Mouse (Mus musculus) heart, postnatal 36 days (tissue): ENCODE measurements around the gene Adamts8. TPM values are rescaled to one million over a fixed set of nuclear protein-coding genes. Genes with fewer than 3 reads are reported as not detected.

Source experiments
- DNase-seq, 2 experiments: peaks; one replicate each; pipeline ENCODE4 v3.0.0; 2021 to 2022
- intact Hi-C: fragments of 180-260 bp; cut with DNase I; formaldehyde crosslinking; loops from one replicate; pipeline ENCODE4 v1.15.1; 2025
- total RNA-seq, 2 experiments: library from RNA; stranded (reverse); gene quantifications; 2 replicates each; pipeline ENCODE4 v1.2.3; 2021

The Adamts8 gene
- total RNA-seq, 2 experiments from 2014 or later: 3.2 to 4.0 TPM

- intact Hi-C loops: loop anchor here (2.0 to 5.0 kb wide), 2 partner anchors 77 to 359 kb away; no protein-coding TSS in a partner anchor
- peak in 1 of 2 experiments; percentile 28 for DNase-seq
Measured at GRCm38 (mm10) chr9:30921261-30922103, 20.9 kb upstream of the Adamts8 start.

- peak; percentile 63 to 72 for DNase-seq
- intact Hi-C loops: loop anchor here (5.0 kb wide), 1 partner anchor 360 kb away; no protein-coding TSS in a partner anchor
Measured at GRCm38 (mm10) chr9:30922197-30922894, 20.0 kb upstream of the Adamts8 start, which contains the start of gene Adamts15. Gene Adamts15 (minus strand): TSS chr9:30922452.

GRCm38 (mm10) chr9:30928759-30929158 is 13.6 kb upstream of the Adamts8 start:
- intact Hi-C loops: no loop called here
- DNase-seq: no peak

- intact Hi-C loops: no loop called here
- no peak for DNase-seq
Measured at GRCm38 (mm10) chr9:30932346-30932745, 10.0 kb upstream of the Adamts8 start.

GRCm38 (mm10) chr9:30934827-30935226 is 7.5 kb upstream of the Adamts8 start:
- intact Hi-C loops: loop anchor here (5.0 kb wide), 1 partner anchor 203 kb away; no protein-coding TSS in a partner anchor

GRCm38 (mm10) chr9:30936674-30937438 is 5.5 kb upstream of the Adamts8 start:
- peak; percentile 54 to 72 for DNase-seq
- intact Hi-C loops: loop anchor here (2.0 to 5.0 kb wide), 2 partner anchors 205 to 374 kb away; no protein-coding TSS in a partner anchor

More at GRCm38 (mm10) chr9:30934827-30935226, 7.5 kb upstream of the Adamts8 start:
- no peak for DNase-seq

GRCm38 (mm10) chr9:30940328-30940727 is 2.0 kb upstream of the Adamts8 start:
- DNase-seq: peak; percentile 86 to 93
- intact Hi-C loops: loop anchor here (1.0 to 5.0 kb wide), 5 partner anchors 92 to 513 kb away; partner anchors contain the start of genes Snx19 and Zbtb44

GRCm38 (mm10) chr9:30943341-30943740 is 979 bp downstream of the Adamts8 start:
- no peak for DNase-seq

GRCm38 (mm10) chr9:30944234-30944633 is 1.9 kb downstream of the Adamts8 start:
- intact Hi-C loops: loop anchor here (5.0 kb wide), 2 partner anchors 88 to 517 kb away; partner anchors contain the start of genes Snx19 and Zbtb44
- DNase-seq: no peak

More at GRCm38 (mm10) chr9:30943341-30943740, 979 bp downstream of the Adamts8 start:
- intact Hi-C loops: loop anchor here (5.0 kb wide), 2 partner anchors 89 to 516 kb away; partner anchors contain the start of genes Snx19 and Zbtb44

GRCm38 (mm10) chr9:30945276-30945675 is 2.9 kb downstream of the Adamts8 start:
- intact Hi-C loops: no loop called here
- no peak for DNase-seq

- peak in 1 of 2 experiments; percentile 22 for DNase-seq
- intact Hi-C loops: no loop called here
Measured at GRCm38 (mm10) chr9:30949422-30949821, 7.1 kb downstream of the Adamts8 start.

- DNase-seq: no peak
- intact Hi-C loops: no loop called here
Measured at GRCm38 (mm10) chr9:30949971-30950370, 7.6 kb downstream of the Adamts8 start.

GRCm38 (mm10) chr9:30950592-30950991 is 8.2 kb downstream of the Adamts8 start:
- intact Hi-C loops: no loop called here
- DNase-seq: no peak

GRCm38 (mm10) chr9:30951461-30951860 is 9.1 kb downstream of the Adamts8 start:
- intact Hi-C loops: no loop called here
- DNase-seq: no peak

- intact Hi-C loops: no loop called here
- DNase-seq: no peak
Measured at GRCm38 (mm10) chr9:30953287-30953686, 10.9 kb downstream of the Adamts8 start.

GRCm38 (mm10) chr9:30955246-30955645 is 12.9 kb downstream of the Adamts8 start:
- intact Hi-C loops: no loop called here
- no peak for DNase-seq

- DNase-seq: peak; percentile 31 to 51
- intact Hi-C loops: no loop called here
Measured at GRCm38 (mm10) chr9:30963780-30964179, 21.4 kb downstream of the Adamts8 start.

GRCm38 (mm10) chr9:30964685-30965084 is 22.3 kb downstream of the Adamts8 start:
- intact Hi-C loops: no loop called here
- DNase-seq: peak; percentile 14 to 15

- intact Hi-C loops: no loop called here
- DNase-seq: no peak
Measured at GRCm38 (mm10) chr9:30966881-30967280, 24.5 kb downstream of the Adamts8 start.

- intact Hi-C loops: no loop called here
- DNase-seq: no peak
Measured at GRCm38 (mm10) chr9:30968130-30968529, 25.8 kb downstream of the Adamts8 start.
